Mouse (Mus musculus) retina, postnatal 1 day (tissue): ENCODE measurements around the gene Igf2r.

Experiments used
- DNase-seq: peaks from one replicate; pipeline ENCODE4 v3.0.0-alpha.2; 2012

The Igf2r gene

DNA sequence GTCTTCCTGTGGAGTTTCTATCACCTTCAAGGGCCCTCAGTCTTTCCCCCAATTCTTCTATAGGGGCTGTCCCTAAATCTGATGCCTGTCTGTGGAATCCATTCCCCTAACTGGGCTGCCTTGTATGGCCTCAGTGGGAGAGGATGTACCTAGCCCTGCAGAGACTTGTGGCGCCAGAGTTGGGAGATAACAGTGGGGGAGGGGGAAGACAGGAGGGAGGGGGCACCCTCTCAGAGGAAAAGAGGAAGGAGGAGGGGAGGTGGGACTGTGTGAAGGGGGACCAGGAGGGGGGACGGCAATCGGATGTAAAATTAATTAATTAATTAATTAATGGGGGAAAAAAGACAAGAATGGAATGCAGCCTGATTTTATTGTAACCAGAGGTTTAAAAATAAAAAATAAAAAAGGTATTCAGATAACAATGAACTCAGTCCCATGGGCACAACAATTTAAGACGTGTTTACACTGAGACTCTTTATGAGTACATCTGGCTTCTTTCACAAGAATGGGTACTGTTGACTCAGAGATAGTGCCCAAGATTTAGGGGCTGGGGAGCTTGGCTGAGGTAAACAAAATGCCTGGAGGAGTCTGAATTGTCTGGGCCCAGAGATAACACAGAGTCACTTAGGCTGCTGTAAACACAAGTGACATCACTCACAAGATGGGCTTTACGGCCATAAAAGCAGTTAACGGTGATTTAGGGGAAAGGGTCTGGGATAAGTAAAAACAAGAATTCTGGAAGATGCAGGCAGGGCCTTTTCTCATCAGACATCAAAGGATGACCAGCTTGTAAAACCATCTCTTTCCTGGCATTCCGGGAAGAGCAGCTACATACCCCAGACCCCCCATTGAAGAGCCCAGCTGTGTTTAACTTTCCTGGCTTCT lies 100.7 kb downstream of the Igf2r start:
- no peak for DNase-seq

- no peak for DNase-seq
Observed at GRCm38 (mm10) chr17:12664156-12664555, 105.3 kb downstream of the Igf2r start.

DNA sequence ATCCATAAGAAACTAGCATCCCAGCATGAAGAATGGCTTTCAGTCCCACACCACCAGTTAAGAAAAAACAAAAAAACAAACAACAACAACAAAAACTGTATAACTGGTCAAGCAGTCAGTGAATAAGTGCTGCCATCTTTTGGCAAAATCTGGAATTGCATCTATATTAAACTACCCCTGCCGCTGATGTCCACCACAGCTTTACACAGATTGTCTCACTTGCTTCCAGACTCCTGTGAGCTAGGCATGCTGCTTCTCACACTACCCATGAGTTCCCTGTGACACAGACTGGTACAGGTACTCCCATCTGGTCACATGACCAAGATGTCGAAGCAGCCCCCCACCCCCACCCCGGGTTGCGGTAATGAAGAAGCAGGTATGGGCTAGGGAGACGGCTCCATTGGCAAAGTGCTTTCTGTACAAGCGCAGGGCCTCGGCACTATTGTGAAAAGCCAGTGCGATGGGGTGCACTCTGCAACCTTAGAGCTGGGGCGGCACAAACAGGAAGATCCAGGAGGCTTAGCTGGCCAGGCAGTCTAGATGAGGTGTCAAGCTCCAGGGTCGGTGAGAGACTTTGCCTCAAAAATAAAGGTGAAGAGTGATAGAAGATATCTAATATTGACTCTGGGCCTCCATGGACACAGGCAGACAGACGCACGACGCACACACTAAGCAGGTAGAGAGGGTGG lies 108.7 kb downstream of the Igf2r start:
- peak; percentile 66 for DNase-seq

DNA sequence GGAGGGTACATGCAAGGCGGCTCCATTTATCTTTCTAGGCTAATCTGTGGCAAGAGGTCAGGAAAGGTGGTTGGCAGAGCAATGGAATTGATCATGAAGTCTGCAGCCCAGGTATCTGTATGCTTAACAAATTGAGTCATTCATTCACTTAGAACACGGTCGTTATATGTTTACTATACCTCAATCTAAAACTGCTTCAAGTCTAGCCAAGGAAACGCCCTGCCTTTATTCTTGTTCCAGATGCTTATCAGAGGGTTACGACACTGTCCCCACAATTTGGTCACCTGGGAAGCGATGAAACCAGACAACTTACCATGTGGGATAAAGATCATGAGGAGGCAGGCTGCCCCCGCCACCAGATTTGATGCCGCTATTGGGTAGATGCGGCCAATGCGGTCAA lies 110.2 kb downstream of the Igf2r start:
- DNase-seq: no peak

GRCm38 (mm10) chr17:12658784-12659183 lies 110.7 kb downstream of the Igf2r start:
- DNase-seq: no peak

- no peak for DNase-seq
Observed at GRCm38 (mm10) chr17:12655826-12656225, 113.6 kb downstream of the Igf2r start.

DNA sequence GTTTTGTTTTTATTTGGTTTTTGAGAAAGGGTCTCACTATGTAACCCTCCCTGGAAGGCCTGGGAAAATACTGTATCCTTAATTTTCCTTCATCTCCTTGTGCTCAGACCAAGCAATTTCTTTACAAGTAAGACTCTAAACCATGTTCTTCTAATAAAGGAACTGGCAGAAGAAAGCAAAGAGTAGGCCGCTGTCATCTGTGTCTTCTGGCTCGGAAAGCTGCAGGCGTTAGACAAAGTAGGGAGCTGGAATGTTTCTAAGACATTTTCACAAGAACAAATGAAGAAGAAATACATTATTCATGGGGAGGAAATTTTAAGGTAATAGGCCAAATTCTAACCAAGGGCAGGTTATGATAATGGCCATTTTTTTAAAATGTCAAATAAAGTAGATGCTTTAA lies 115.4 kb downstream of the Igf2r start:
- DNase-seq: no peak

- no peak for DNase-seq
Observed at GRCm38 (mm10) chr17:12652604-12653003, 116.9 kb downstream of the Igf2r start.

- DNase-seq: no peak
Observed at GRCm38 (mm10) chr17:12645461-12645860, 124.0 kb downstream of the Igf2r start.

GRCm38 (mm10) chr17:12641087-12641486 lies 128.4 kb downstream of the Igf2r start:
- no peak for DNase-seq

- no peak for DNase-seq
Observed at GRCm38 (mm10) chr17:12639585-12639984, 129.9 kb downstream of the Igf2r start.

DNA sequence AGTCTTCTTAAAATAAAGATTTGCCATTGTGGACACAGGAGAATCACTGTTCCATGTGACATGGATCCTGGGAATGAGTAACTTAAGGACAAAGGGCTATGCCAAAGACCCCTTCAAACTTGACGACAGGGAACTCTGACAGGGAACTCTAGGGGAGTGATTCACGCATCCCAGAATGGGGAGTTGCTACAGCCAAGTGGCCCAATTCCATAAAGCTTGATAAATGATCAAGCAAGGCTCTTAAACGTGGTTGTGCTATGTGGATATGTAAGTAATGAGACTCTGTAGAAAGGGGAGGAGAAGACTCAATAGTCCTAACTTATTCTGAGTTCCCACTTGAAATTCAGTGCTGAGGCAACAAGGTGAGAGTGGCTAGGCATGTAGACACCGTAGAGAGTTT lies 134.7 kb downstream of the Igf2r start:
- DNase-seq: no peak
